Mouse (Mus musculus): ENCODE measurements at regions not wholly inside any gene's neighbourhood (a gene's known extent, or its start where the extent isn't known, plus 50 kb on each side); places are given as distances from the start of the nearest gene placed in this dataset.
A peak's percentile ranks its signal among the peaks of the same experiment; 100 is the strongest.

DNA sequence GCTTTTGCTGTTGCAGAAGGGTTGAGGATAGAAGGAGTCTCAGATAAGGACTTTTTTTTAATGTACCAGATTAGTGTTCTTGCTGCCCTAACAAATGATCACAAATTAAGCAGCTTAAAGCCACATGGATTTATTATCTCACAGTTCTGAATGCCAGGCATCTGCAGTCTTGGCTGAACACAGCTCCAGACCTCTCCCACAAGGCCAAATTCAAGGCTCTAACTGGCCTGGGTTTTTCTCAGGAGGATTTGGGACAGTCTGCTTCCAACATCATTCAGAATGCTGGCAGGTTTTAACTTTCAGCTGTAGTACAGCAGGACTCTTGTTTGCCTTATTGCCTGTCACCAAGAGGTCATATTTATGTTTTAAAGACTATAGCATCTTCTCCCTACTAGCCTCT is 329.7 kb upstream of the Chrm2 start:
- no peak for DNase-seq

GRCm38 (mm10) chr6:36060411-36060810 is 327.5 kb upstream of the Chrm2 start:
- DNase-seq = no peak

DNA sequence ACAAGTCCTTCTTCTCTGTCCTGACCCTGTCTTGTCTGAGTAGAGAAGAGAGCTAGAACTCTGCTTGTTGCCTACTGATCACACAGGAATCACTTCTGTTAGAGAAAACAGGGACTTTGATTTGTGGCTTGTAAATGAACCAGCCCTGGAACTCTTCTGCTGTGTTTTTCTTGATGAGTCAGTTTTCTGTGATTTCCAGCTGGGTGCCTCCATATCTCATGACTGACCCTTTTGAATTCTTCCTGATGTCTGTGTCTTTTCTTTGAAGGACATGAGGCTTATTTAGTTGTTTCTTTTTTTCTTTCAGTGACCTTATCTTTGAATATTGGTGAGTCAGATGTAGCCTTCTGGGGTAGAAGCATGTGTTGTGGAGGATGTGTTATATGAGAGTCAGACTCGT is 323.0 kb upstream of the Chrm2 start:
- no peak for DNase-seq

- DNase-seq = no peak
Measured at GRCm38 (mm10) chr6:36068690-36069089, 319.2 kb upstream of the Chrm2 start.

GRCm38 (mm10) chr6:36079559-36079958 is 308.3 kb upstream of the Chrm2 start:
- DNase-seq = no peak

GRCm38 (mm10) chr6:36093584-36093983 is 294.3 kb upstream of the Chrm2 start:
- no peak for DNase-seq

DNA sequence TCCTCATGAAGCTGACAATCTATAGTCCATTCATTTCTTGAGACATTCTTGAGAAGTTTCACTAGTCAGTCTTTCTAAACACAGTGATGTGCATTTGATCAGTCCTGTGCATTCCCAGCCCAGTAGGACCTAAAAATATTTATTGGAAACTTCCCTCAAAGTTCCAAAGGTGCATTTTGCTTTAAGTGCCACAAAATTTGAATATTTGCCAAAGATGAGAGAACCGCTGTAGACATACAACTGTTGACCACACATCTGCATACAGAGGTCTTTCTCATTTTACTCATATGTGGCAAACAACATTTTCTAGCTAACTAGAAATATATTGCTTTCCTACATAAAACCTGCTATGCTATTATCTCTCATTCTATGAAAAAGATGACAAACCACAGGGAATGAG is 293.8 kb upstream of the Chrm2 start:
- DNase-seq = no peak

DNA sequence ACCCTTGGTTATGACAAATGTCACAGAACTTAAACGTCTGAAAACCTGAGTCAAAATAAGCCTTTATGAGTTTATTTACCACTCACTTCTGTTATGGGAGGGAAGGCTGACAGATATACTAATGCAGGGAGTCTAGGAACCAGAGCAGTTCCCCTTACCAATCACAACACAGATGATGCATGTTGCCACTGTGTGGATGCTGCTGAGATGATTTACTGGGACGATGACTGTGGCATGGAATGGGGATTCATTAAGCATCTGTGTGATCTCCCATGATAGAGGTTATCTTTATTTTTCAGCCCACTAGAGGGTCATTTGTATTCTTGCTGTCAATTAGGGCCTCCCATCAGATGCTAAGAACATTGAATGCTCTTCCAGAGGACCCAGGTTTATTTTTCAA is 290.5 kb upstream of the Chrm2 start:
- DNase-seq = no peak

DNA sequence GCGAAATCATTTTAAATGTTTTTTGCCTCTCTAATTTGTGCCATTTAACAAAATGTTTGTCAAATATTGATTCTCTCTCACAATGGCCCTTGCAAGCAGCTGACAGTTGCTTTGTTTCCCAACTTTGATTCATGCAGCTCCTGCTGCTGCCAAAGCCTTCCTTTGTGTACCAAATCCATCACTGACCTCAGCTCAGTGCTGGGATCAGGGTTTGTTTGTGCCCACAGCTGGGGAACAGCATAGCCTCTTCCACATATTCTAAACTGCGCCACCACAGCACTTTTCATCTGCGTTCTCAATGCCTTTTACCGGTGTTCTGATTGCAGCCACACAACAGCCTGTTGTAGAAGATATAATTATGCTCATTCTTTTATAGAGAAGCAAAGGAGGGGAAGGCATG is 289.7 kb upstream of the Chrm2 start:
- no peak for DNase-seq

DNA sequence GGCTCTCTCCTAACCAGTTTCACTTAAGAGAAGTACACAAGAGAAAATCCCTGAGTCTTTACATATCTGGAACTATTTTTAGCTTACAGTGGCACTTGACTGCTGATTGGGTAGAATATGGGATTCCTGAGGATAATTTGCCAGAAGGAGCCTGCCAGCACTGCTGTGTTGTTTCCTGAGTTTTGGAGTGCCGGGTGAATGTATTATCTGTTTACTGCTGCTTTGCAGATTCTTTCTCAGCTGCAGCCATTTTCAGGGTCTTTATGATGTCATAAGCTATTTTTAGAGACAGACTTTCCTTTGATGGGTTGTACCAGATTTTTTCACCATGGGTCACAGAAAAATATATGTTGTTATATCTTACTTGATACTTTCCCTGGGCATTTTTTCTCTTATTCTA is 279.1 kb upstream of the Chrm2 start:
- DNase-seq = no peak

- DNase-seq = no peak
Measured at GRCm38 (mm10) chr6:36137223-36137622, 250.7 kb upstream of the Chrm2 start.

DNA sequence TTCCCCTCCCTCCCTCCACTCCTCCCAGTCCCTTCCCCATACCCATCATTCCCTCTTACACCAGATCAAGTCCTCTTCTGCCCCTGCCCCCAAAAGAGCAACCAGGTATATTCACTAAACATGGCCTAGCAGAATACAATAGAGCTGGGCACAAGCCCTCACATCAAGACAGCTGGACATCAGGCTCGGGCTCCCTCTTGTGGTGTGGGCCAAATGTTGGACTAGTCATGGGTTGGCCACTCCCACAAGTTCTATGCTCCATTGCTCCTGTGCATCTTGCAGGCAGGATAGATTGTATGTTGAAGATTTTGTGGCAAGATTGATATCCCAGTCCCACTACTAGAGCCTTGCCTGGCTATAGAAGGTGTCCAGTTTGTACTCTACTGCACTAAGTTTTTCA is 240.6 kb upstream of the Chrm2 start:
- no peak for DNase-seq

DNA sequence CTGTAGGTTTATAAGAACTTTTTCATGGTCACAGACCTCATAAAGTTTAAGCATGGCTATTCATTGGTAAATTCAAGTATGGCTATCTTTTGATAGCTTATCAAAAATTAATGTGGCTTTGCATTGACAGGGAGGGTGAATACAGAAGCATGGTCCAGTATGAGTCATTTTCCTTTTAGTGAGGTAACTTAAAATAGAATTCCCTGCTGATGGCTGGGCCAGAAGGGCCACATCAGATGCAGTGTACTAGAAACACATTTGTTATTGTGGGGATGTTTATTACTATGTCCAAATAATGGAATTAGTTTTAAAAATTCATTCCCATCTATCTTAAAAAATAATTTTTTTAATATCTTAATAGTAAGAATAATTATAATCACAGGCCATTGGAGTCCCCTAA is 213.4 kb upstream of the Chrm2 start:
- DNase-seq = no peak

DNA sequence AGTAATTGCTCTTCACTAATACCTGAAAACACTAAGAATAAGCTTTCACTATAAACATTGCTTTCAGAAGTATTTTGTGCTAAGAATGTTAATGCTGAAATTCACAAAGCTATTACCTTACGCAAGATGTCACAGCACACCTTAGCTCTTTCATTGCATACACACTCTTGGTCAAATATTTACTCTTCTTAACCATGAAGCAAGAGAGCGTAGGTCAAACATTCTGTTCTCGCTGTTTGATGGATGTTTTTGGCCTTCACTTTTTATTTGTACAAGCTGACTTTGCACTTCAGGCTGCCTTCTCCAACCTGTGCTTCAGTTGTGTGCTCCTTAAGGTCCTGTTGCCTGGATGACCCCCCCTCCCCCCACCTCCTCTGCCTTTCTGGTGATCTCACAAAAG is 212.8 kb upstream of the Chrm2 start:
- DNase-seq = no peak

GRCm38 (mm10) chr6:36179895-36180294 is 208.0 kb upstream of the Chrm2 start:
- no peak for DNase-seq

DNA sequence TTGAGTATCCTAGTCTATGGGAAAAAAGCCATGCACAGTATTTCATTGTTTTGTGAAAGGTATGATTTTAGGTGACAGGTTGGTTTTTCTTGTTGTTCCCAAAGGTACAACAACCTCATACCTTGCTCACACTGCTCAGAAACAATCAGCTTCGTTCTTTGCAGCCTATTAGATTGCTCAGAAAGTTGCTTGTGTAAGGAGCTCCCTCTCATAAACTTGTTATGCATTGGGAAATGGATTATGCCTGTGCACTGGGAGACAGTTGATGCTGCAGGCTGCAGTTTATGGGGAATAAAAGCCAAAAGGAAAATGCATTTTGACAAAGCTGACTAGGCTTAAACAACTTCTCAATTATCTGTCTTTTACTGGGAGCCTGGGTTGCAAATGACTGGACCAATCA is 205.2 kb upstream of the Chrm2 start:
- DNase-seq = no peak

GRCm38 (mm10) chr6:36206666-36207065 is 181.2 kb upstream of the Chrm2 start:
- peak; percentile 15 for DNase-seq

DNA sequence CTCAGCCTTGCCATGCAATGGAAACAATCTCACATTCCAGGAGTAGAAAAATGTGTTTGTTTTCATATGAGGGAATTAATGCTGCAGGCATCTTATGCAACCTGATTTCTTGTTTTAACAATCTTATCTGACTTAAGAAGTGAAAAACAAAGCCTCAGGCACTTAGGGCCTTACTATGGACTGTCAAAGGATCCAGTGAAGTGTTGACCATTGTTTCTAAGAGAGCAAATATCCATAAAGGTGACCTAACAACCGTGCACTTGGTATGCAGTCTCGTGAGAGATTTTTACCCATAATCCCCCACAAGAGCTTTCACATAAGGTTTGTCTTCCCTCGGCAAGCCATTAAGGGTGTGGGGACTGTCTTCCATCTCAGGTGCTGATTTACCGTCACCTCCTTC is 166.6 kb upstream of the Chrm2 start:
- DNase-seq = no peak

- DNase-seq = no peak
Measured at GRCm38 (mm10) chr6:36234438-36234837, 153.4 kb upstream of the Chrm2 start.

- DNase-seq = no peak
Measured at GRCm38 (mm10) chr6:36247027-36247426, 140.9 kb upstream of the Chrm2 start.

GRCm38 (mm10) chr6:36248219-36248618 is 139.7 kb upstream of the Chrm2 start:
- no peak for DNase-seq

DNA sequence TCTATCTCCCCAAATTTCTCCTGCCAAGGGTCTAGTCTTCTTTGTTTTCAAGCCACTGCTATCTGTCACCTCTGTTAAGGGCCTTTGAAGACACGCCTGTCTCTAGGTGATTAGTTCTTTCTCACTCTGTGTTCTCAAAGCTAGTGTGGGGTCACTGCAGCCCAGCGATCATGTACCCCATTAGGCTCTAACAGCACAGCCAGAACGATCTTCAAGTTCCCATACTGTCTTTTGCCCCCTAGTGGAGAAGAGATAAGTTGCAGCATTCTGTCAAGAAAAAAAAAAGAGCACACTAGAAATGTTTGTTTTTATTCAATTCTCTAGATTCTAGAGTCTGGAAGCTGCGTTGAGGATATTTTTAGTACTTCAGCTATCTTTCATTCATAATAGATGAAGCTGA is 138.8 kb upstream of the Chrm2 start:
- no peak for DNase-seq

DNA sequence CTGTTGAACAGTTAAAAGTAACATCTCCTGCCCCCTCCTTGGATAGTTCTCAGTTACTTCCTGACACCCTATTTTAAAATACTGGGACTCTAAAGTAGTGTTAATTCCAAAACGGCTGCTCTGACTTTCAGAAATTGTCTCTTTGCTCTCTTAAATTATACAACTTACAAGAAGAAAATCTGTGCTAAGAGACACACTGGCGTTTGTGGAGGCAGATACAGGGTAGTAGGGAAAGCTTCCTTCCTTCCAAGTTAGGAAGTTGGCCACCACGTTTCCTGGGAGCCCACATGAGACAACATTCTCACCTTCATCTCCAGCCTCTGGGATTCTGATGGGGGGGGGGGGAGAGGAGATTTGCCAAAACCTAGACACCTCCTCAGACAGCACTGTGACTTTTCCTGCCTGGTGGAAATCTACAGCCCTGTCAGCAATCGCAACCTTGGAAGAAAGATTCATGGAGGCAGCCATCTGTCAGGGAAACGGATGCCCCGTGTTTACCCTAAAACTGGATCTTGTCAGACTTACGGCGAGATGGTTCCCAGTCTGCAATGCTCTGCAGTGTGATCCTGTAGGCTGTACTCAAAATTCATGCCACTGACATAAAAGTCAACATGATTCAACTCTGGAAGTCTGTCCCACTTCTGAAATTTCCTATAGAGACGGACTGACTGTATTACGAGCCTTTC is 121.0 kb upstream of the Chrm2 start:
- no peak for DNase-seq

- DNase-seq = no peak
Measured at GRCm38 (mm10) chr6:36286664-36287063, 101.2 kb upstream of the Chrm2 start.

GRCm38 (mm10) chr6:36313586-36313985 is 74.3 kb upstream of the Chrm2 start:
- no peak for DNase-seq

Data from right cerebral cortex, postnatal 25 days (tissue).